Comparison of ENCODE assay signal across 8 mouse cellular contexts in the genomic region with DNA sequence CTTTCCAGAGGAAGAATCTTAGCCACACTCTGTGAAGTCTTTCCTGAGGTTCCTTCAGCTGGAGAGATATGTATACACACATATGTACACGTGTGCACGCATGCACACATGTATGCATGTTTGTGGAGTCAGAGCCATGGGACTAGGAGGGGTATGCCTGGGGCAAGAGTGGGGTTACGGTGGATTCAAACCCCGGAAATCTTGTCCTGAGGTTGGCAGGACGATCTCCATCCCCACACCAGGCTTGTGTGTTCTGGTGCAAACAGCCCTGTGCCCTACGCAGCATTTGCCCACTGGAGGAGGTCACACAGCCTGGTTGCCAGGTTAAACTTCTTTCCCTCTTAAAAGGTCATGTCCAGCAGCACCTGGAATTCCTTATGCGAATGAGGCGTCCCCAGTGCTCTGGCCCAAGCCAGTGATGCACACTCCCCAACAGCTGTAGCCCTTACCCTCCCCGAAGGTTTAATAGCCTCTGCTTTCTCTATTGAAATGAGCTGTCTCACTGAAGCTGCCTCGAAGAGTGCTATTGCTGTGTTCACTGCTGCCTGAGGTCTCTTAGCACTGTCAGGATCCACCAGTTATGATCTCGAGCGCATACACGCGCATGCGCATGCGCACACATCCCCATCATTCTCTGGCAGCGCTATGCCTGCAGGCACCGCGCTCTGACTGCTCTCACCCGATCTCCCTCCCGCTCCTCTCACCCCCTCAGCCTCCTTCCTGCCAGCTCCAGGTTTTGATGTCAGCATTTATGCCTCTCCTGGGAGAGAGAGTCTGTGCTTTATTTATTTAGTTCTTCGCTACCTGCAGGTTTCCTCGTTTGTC.
DNase-seq lines count a peak whose midpoint lies in the region; ATAC-seq lines count a peak whose summit lies in the region.

No protein-coding gene starts in this region.

- peak overlapping the region; percentile 91 for H3K27ac ChIP-seq in hindbrain, embryonic 13.5 days
- H3K27ac ChIP-seq in midbrain, embryonic 10.5 days (replicated peaks), result peak overlapping the region; percentile 47; the same call in 1 of the 2 replicates

- H3K9me3 ChIP-seq in hindbrain, embryonic 13.5 days, result no peaks in the 10 kb centered on the region
- 0 out of 2 replicates have a peak, but pooled peaks cover 4% of the 10 kb centered on the region for H3K9me3 ChIP-seq in midbrain, embryonic 10.5 days (replicated peaks)

- ATAC-seq in CD4-positive, CD25-positive, alpha-beta regulatory T cell, adult 4 months, result peak; percentile 65
- ATAC-seq in erythroid progenitor cell, adult 5-6 weeks (replicated peaks; ENCODE audit: low FRiP score, poor library complexity, severe bottlenecking), result 0 out of 2 replicates have a peak, but pooled peaks have one; percentile 49
- peak; percentile 94 for ATAC-seq in hindbrain, embryonic 13.5 days (ENCODE audit: low FRiP score)
- no peak for ATAC-seq in monocyte, adult 5-6 weeks (replicated peaks; ENCODE audit: insufficient number of reproducible peaks, low FRiP score, low TSS enrichment, poor library complexity, severe bottlenecking)

- peak; percentile 16 to 19 for DNase-seq in adrenal gland, postnatal 4 days (ENCODE audit: low spot score in 2 of 2)
- peak; percentile 68 to 78 for DNase-seq in left cerebral cortex, adult 18-20 months (ENCODE audit: low spot score in 2 of 2)
- peak; percentile 49 for DNase-seq in midbrain, embryonic 10.5 days (ENCODE audit: low spot score)
- DNase-seq in skeletal muscle tissue, adult 2 months (ENCODE audit: low read depth, low spot score), result peak; percentile 21

- H3K4me3 ChIP-seq in hindbrain, embryonic 13.5 days, result peak overlapping the region; percentile 17; the same call in 1 of the 2 replicates
- H3K4me3 ChIP-seq in midbrain, embryonic 10.5 days, result peak overlapping the region; percentile 37

- H3K4me1 ChIP-seq in hindbrain, embryonic 13.5 days (replicated peaks), result peaks cover 13% of the 10 kb centered on the region
- peaks cover 5% of the 10 kb centered on the region for H3K4me1 ChIP-seq in midbrain, embryonic 10.5 days

- H3K36me3 ChIP-seq in hindbrain, embryonic 13.5 days, result peaks cover 26% of the 10 kb centered on the region
- peaks cover 40% of the 10 kb centered on the region for H3K36me3 ChIP-seq in midbrain, embryonic 10.5 days

- H3K4me2 ChIP-seq in hindbrain, embryonic 13.5 days, result peak overlapping the region; percentile 48

- peak overlapping the region; percentile 58 for H3K9ac ChIP-seq in hindbrain, embryonic 13.5 days

- WGBS in hindbrain, embryonic 13.5 days, result 45% methylated on average over 23 of the region's 23 CpGs
- WGBS in midbrain, embryonic 10.5 days, result 69% methylated on average over 23 of the region's 23 CpGs

- H3K27me3 ChIP-seq in hindbrain, embryonic 13.5 days, result no peaks in the 10 kb centered on the region
- no peaks in the 10 kb centered on the region for H3K27me3 ChIP-seq in midbrain, embryonic 10.5 days (ENCODE audit: low read depth, poor library complexity, severe bottlenecking)

Comparison
In these comparisons a context has a peak if more than half of its experiments do, and no peak if none do; other contexts are left out.
1. DNase-seq: peak in every context shown above with its lines; median percentile 73 in left cerebral cortex, adult 18-20 months; 49 in midbrain, embryonic 10.5 days; 21 in skeletal muscle tissue, adult 2 months; 18 in adrenal gland, postnatal 4 days.